8 mouse cellular contexts compared by ENCODE assay signal in genomic region chr7:123031211-123031743, GRCm38 (mm10).
DNase-seq lines count a peak whose midpoint lies in the region; ATAC-seq and TF ChIP-seq lines count a peak whose summit lies in the region.

No protein-coding gene starts in this region.

- no peak for TF ChIP-seq POLR2A in cerebellum, adult 2 months (IDR thresholded peaks at IDR 0.05; ENCODE audit: borderline replicate concordance, insufficient read depth, low read length)

- ATAC-seq in heart, embryonic 11.5 days (replicated peaks; ENCODE audit: insufficient number of reproducible peaks, low FRiP score, low TSS enrichment) = no peak
- ATAC-seq in forebrain, postnatal 0 days = peak; percentile 93
- 0 out of 2 replicates have a peak, but pooled peaks have one; percentile 46 for ATAC-seq in stomach, postnatal 0 days (ENCODE audit: low FRiP score, low TSS enrichment)

- TF ChIP-seq CTCF in cerebellum, adult 2 months (IDR thresholded peaks at IDR 0.05; ENCODE audit: borderline replicate concordance, insufficient read depth, low read depth, low read length) = no peak
- no peak for TF ChIP-seq CTCF in forebrain, postnatal 0 days (IDR thresholded peaks at IDR 0.05; ENCODE audit: low read depth)
- no peak for TF ChIP-seq CTCF in stomach, postnatal 0 days (IDR thresholded peaks at IDR 0.05; ENCODE audit: low read depth)

- H3K36me3 ChIP-seq in heart, embryonic 11.5 days (ENCODE audit: control insufficient read depth, insufficient read depth, low read length) = no peaks in the 10 kb centered on the region
- no peaks in the 10 kb centered on the region for H3K36me3 ChIP-seq in forebrain, postnatal 0 days (ENCODE audit: insufficient read depth)
- no peaks in the 10 kb centered on the region for H3K36me3 ChIP-seq in midbrain, embryonic 10.5 days
- H3K36me3 ChIP-seq in stomach, postnatal 0 days (ENCODE audit: control insufficient read depth, insufficient read depth, low read length) = no peaks in the 10 kb centered on the region

- no peak for DNase-seq in heart, postnatal 14 days
- DNase-seq in cerebellum, adult 2 months = peak; percentile 36 to 51
- peak; percentile 49 for DNase-seq in forebrain, postnatal 0 days
- peak; percentile 19 for DNase-seq in kidney, postnatal 14 days
- peak; percentile 25 for DNase-seq in midbrain, embryonic 10.5 days (ENCODE audit: low spot score)
- no peak for DNase-seq in stomach, postnatal 0 days (ENCODE audit: low spot score)
- DNase-seq in ovary, postnatal 36 days (ENCODE audit: low spot score) = no peak

- H3K9me3 ChIP-seq in heart, embryonic 11.5 days (replicated peaks; ENCODE audit: control insufficient read depth, low read length) = no peaks in the 10 kb centered on the region; the same call in 1 of the 2 replicates
- H3K9me3 ChIP-seq in forebrain, postnatal 0 days (ENCODE audit: low read length) = no peaks in the 10 kb centered on the region
- 0 out of 2 replicates have a peak, but pooled peaks cover 4% of the 10 kb centered on the region for H3K9me3 ChIP-seq in midbrain, embryonic 10.5 days (replicated peaks)
- no peaks in the 10 kb centered on the region for H3K9me3 ChIP-seq in stomach, postnatal 0 days (ENCODE audit: control insufficient read depth, low read length)

- H3K9ac ChIP-seq in heart, embryonic 11.5 days (ENCODE audit: low read depth, low read length) = peak overlapping the region; percentile 66
- H3K9ac ChIP-seq in forebrain, postnatal 0 days = peak overlapping the region; percentile 75
- no peak overlapping the region for H3K9ac ChIP-seq in stomach, postnatal 0 days (ENCODE audit: low read length)

- intact Hi-C loops in heart, postnatal 14 days (cut with DNase I) = no loop called here

- H3K27me3 ChIP-seq in heart, embryonic 11.5 days (ENCODE audit: control insufficient read depth, insufficient read depth, low read length) = peaks cover 8% of the 10 kb centered on the region
- no peaks in the 10 kb centered on the region for H3K27me3 ChIP-seq in cerebellum, adult 2 months (ENCODE audit: control insufficient read depth, insufficient read depth, low read length)
- no peaks in the 10 kb centered on the region for H3K27me3 ChIP-seq in forebrain, postnatal 0 days (ENCODE audit: insufficient read depth, low read length)
- peaks cover 11% of the 10 kb centered on the region for H3K27me3 ChIP-seq in midbrain, embryonic 10.5 days (ENCODE audit: low read depth, poor library complexity, severe bottlenecking)
- no peaks in the 10 kb centered on the region for H3K27me3 ChIP-seq in stomach, postnatal 0 days (ENCODE audit: control insufficient read depth, insufficient read depth, low read length)

- peak overlapping the region; percentile 47 for H3K4me3 ChIP-seq in heart, embryonic 11.5 days (ENCODE audit: low read depth, low read length)
- H3K4me3 ChIP-seq in cerebellum, adult 2 months (replicated peaks; ENCODE audit: insufficient read depth, low read depth, low read length) = peak overlapping the region; percentile 69
- peak overlapping the region; percentile 50 for H3K4me3 ChIP-seq in forebrain, postnatal 0 days (ENCODE audit: low read depth, low read length)
- H3K4me3 ChIP-seq in midbrain, embryonic 10.5 days = peak overlapping the region; percentile 60
- peak overlapping the region; percentile 22; the same call in 1 of the 2 replicates for H3K4me3 ChIP-seq in stomach, postnatal 0 days (ENCODE audit: low read depth, low read length)

- H3K27ac ChIP-seq in heart, embryonic 11.5 days (ENCODE audit: low read depth, low read length) = no peak overlapping the region
- H3K27ac ChIP-seq in cerebellum, adult 2 months (ENCODE audit: insufficient read depth, low read length) = no peak overlapping the region
- peak overlapping the region; percentile 87 for H3K27ac ChIP-seq in forebrain, postnatal 0 days (ENCODE audit: low read depth, low read length)
- H3K27ac ChIP-seq in midbrain, embryonic 10.5 days (replicated peaks) = peak overlapping the region; percentile 92
- no peak overlapping the region for H3K27ac ChIP-seq in stomach, postnatal 0 days (replicated peaks)

- peaks cover 5% of the 10 kb centered on the region for H3K4me1 ChIP-seq in heart, embryonic 11.5 days (ENCODE audit: control insufficient read depth, insufficient read depth, low read length)
- peaks cover 4% of the 10 kb centered on the region; the same call in 1 of the 2 replicates for H3K4me1 ChIP-seq in cerebellum, adult 2 months (ENCODE audit: control insufficient read depth, insufficient read depth, low read length)
- peaks cover 15% of the 10 kb centered on the region for H3K4me1 ChIP-seq in forebrain, postnatal 0 days (ENCODE audit: insufficient read depth)
- peaks cover 26% of the 10 kb centered on the region for H3K4me1 ChIP-seq in midbrain, embryonic 10.5 days
- 0 out of 2 replicates have a peak, but pooled peaks cover 2% of the 10 kb centered on the region for H3K4me1 ChIP-seq in stomach, postnatal 0 days (replicated peaks; ENCODE audit: control insufficient read depth, insufficient read depth)

- peak overlapping the region; percentile 82 for H3K4me2 ChIP-seq in heart, embryonic 11.5 days
- peak overlapping the region; percentile 99 for H3K4me2 ChIP-seq in forebrain, postnatal 0 days (ENCODE audit: low read depth)
- H3K4me2 ChIP-seq in stomach, postnatal 0 days (replicated peaks; ENCODE audit: low read depth) = peak overlapping the region; percentile 70

- 6% methylated on average over 12 of the region's 12 CpGs for WGBS in heart, embryonic 11.5 days (ENCODE audit: insufficient replicate concordance)
- WGBS in cerebellum, adult 2 months = 4% methylated on average over 12 of the region's 12 CpGs
- WGBS in forebrain, postnatal 0 days = 2% methylated on average over 12 of the region's 12 CpGs
- 4% methylated on average over 12 of the region's 12 CpGs for WGBS in midbrain, embryonic 10.5 days
- 5% methylated on average over 12 of the region's 12 CpGs for WGBS in stomach, postnatal 0 days

- no peak for TF ChIP-seq EP300 in stomach, postnatal 0 days (optimal IDR thresholded peaks at IDR 0.05)

Comparison
In these comparisons a context has a peak if more than half of its experiments do, and no peak if none do; other contexts are left out.
1. H3K27ac ChIP-seq: peak in forebrain, postnatal 0 days (single experiment) and midbrain, embryonic 10.5 days (single experiment); none in heart, embryonic 11.5 days (single experiment), cerebellum, adult 2 months (single experiment) and stomach, postnatal 0 days (single experiment).
2. DNase-seq: peak in cerebellum, adult 2 months (2 of 2), forebrain, postnatal 0 days (single experiment), kidney, postnatal 14 days (single experiment) and midbrain, embryonic 10.5 days (single experiment); none in heart, postnatal 14 days (0 of 2), stomach, postnatal 0 days (single experiment) and ovary, postnatal 36 days (single experiment).
3. Peak in every context shown above with its lines, with median percentiles within 50 percentile points of each other: H3K4me2 ChIP-seq and H3K4me3 ChIP-seq.